Mouse (Mus musculus): ENCODE results near the gene Ldb2.

Ldb2 gene

GRCm38 (mm10) chr5:44714508-44714907 lies 85.0 kb downstream of the Ldb2 start:
- no peak for DNase-seq

GRCm38 (mm10) chr5:44713181-44713789 lies 86.2 kb downstream of the Ldb2 start:
- DNase-seq = no peak

- peak; percentile 17 to 31 for DNase-seq
These were observed 88.3 kb downstream of the Ldb2 start for GRCm38 (mm10) chr5:44711211-44711610.

- DNase-seq = no peak
These were observed 89.2 kb downstream of the Ldb2 start for GRCm38 (mm10) chr5:44710132-44710871.

GRCm38 (mm10) chr5:44709276-44709675 lies 90.2 kb downstream of the Ldb2 start:
- no peak for DNase-seq

GRCm38 (mm10) chr5:44707946-44708345 lies 91.5 kb downstream of the Ldb2 start:
- DNase-seq = no peak

- DNase-seq = peak; percentile 45 to 73
These were observed 92.3 kb downstream of the Ldb2 start for GRCm38 (mm10) chr5:44706997-44707698.

GRCm38 (mm10) chr5:44697993-44698392 lies 101.5 kb downstream of the Ldb2 start:
- no peak for DNase-seq

- DNase-seq = no peak
These were observed 102.9 kb downstream of the Ldb2 start for GRCm38 (mm10) chr5:44696548-44696947.

- no peak for DNase-seq
These were observed 105.8 kb downstream of the Ldb2 start for GRCm38 (mm10) chr5:44693674-44694073.

- no peak for DNase-seq
These were observed 113.1 kb downstream of the Ldb2 start for GRCm38 (mm10) chr5:44686344-44686743.

GRCm38 (mm10) chr5:44681054-44681638 lies 118.3 kb downstream of the Ldb2 start:
- DNase-seq = no peak

GRCm38 (mm10) chr5:44677814-44678213 lies 121.7 kb downstream of the Ldb2 start:
- DNase-seq = no peak

GRCm38 (mm10) chr5:44676145-44676754 lies 123.2 kb downstream of the Ldb2 start:
- no peak for DNase-seq

- DNase-seq = peak; percentile 14 to 35
These were observed 129.1 kb downstream of the Ldb2 start for GRCm38 (mm10) chr5:44670336-44670735.

GRCm38 (mm10) chr5:44667907-44668306 lies 131.6 kb downstream of the Ldb2 start:
- no peak for DNase-seq

GRCm38 (mm10) chr5:44667383-44667782 lies 132.1 kb downstream of the Ldb2 start:
- DNase-seq = no peak

GRCm38 (mm10) chr5:44659651-44660050 lies 139.8 kb downstream of the Ldb2 start:
- no peak for DNase-seq

- no peak for DNase-seq
These were observed 142.8 kb downstream of the Ldb2 start for GRCm38 (mm10) chr5:44656707-44657106.

GRCm38 (mm10) chr5:44654403-44654802 lies 145.1 kb downstream of the Ldb2 start:
- DNase-seq = no peak

- DNase-seq = no peak
These were observed 152.7 kb downstream of the Ldb2 start for GRCm38 (mm10) chr5:44646842-44647190.

GRCm38 (mm10) chr5:44645952-44646841 lies 153.3 kb downstream of the Ldb2 start:
- no peak for DNase-seq

All from kidney, adult 8-10 months (tissue).